Mouse (Mus musculus): ENCODE results near the gene Gpc5.

DNA sequence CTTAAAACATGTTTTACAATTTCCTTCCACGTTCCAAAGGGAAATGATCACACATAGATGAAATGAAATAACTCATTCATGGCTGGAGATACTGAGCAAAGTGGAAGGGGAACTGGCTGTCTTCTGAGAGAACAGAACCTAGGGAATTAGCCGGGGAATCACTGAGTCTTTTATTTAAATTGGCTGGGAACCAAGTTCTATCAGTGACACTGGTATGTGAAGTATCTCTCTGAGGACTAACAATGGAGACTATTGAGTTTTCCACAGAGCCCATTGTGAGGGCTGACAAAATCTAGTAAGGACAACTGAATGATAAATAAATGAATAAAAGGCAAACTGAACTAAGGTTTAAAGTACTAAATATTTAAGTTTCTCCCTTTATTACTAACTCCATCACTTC lies 712.7 kb downstream of the Gpc5 start:
- TF ChIP-seq CTCF (IDR thresholded peaks at IDR 0.05; ENCODE audit: control insufficient read depth, insufficient read depth, insufficient replicate concordance, low read depth, low read length): no peak
- TF ChIP-seq POLR2A (IDR thresholded peaks at IDR 0.05; ENCODE audit: control insufficient read depth, low read depth, low read length): no peak
